Mouse (Mus musculus): ENCODE results near the gene Cdh18. TPM values are rescaled to one million over a fixed set of nuclear protein-coding genes. Genes with fewer than 3 reads are reported as not detected.
"Not testable (repeated sequence)": the region's sequence is repeated elsewhere in the genome, so short reads cannot be mapped to it uniquely, and the experiment has no call there.

Gene Cdh18
- polyA plus RNA-seq, 1 experiment from 2014 or later: 0.42 TPM

DNA sequence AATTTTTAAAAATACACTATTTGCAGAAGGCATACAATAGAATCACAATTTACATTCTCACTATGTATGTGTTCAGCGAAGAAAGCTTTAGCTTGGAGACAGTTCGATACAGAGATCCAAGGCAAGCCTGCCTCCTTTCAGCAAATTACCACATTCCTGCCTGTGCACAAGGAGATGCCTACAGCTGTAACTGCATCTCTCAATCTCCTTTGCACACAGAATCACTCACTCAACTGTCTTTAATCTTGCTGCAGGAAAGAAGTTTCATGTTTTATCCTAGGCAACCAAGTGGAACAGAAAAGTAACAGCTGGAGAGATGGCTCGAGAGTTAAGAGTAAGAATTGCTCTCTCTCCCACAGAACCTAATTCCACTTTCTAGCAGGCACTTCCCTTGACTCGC, 729.6 kb downstream of the Cdh18 start:
- no peak overlapping the region for H3K4me2 ChIP-seq (ENCODE audit: low read depth, low read length)
- DNase-seq (ENCODE audit: low spot score) (no peak), ATAC-seq (replicated peaks; ENCODE audit: insufficient number of reproducible peaks, low FRiP score, low TSS enrichment, low read depth) (no peak)
- no peaks in the 10 kb centered on the region for H3K27me3 ChIP-seq (ENCODE audit: control insufficient read depth, insufficient read depth, low read length)
- H3K9me3 ChIP-seq (replicated peaks; ENCODE audit: control insufficient read depth, low read length): no peaks in the 10 kb centered on the region
- no peak overlapping the region for H3K9ac ChIP-seq (replicated peaks; ENCODE audit: low read length)
- no peaks in the 10 kb centered on the region for H3K4me1 ChIP-seq (ENCODE audit: control insufficient read depth, insufficient read depth, low read length)
- no peak overlapping the region for H3K27ac ChIP-seq (replicated peaks; ENCODE audit: low read depth, low read length)
- H3K4me3 ChIP-seq (ENCODE audit: low read depth, low read length): no peak overlapping the region
- H3K36me3 ChIP-seq (replicated peaks; ENCODE audit: control insufficient read depth, insufficient read depth, low read depth, low read length): no peaks in the 10 kb centered on the region
- 71% methylated on average over 4 of the region's 4 CpGs for WGBS

DNA sequence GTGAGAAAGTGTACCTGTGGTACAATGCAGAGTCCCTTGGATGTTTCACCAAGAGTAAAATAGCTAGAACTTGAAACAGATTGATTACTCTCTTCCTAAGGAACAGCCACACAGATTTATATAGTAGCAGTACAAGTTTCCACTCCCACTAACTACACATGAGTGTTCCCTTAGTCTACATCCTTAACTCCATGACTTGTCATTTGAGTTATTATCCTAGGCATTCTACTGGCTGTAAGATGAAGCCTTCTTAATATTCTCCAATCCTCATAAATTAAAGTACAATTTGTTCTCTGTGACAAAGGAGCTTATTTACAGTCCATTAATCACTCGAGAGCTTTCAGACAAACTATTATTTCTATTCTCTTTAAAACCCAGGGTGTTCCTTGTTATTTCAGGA, 756.2 kb downstream of the Cdh18 start:
- Histone ChIP-seq H3K36me3 (replicated peaks; ENCODE audit: control insufficient read depth, insufficient read depth, low read depth, low read length) (no peaks in the 10 kb centered on the region), H3K4me1 (ENCODE audit: control insufficient read depth, insufficient read depth, low read length) (no peaks in the 10 kb centered on the region), H3K4me3 (ENCODE audit: low read depth, low read length) (no peak overlapping the region), H3K9ac (replicated peaks; ENCODE audit: low read length) (no peak overlapping the region), H3K4me2 (ENCODE audit: low read depth, low read length) (no peak overlapping the region), H3K27ac (replicated peaks; ENCODE audit: low read depth, low read length) (no peak overlapping the region), H3K27me3 (ENCODE audit: control insufficient read depth, insufficient read depth, low read length) (no peaks in the 10 kb centered on the region), H3K9me3 (replicated peaks; ENCODE audit: control insufficient read depth, low read length) (no peaks in the 10 kb centered on the region)
- 78% methylated on average over 1 of the region's 1 CpGs for WGBS
- no peak for ATAC-seq (replicated peaks; ENCODE audit: insufficient number of reproducible peaks, low FRiP score, low TSS enrichment, low read depth)
- no peak for DNase-seq (ENCODE audit: low spot score)

DNA sequence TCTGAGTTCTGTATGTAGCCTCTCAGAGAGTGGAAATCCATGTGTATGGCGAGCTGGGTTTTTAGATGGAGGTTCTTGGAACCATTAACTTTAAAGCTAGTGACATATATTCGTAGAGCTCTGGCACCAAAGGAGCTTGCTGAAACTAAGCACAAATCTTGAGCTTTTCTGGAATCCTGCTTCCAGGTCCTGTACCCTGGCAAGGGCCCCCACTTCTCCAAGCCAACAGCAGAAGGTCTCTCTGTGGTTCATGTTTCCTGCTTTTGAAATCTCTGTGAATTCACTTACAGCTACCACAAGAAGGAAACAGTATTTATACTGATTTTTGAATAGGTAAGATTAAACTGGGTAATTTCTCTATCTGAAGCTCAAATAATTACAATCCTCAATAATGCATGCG, 767.9 kb downstream of the Cdh18 start:
- H3K4me1 ChIP-seq (ENCODE audit: control insufficient read depth, insufficient read depth, low read length): no peaks in the 10 kb centered on the region
- no peak overlapping the region for H3K9ac ChIP-seq (replicated peaks; ENCODE audit: low read length)
- H3K27ac ChIP-seq (replicated peaks; ENCODE audit: low read depth, low read length): no peak overlapping the region
- DNase-seq (ENCODE audit: low spot score): no peak
- no peaks in the 10 kb centered on the region for H3K27me3 ChIP-seq (ENCODE audit: control insufficient read depth, insufficient read depth, low read length)
- H3K36me3 ChIP-seq (replicated peaks; ENCODE audit: control insufficient read depth, insufficient read depth, low read depth, low read length): no peaks in the 10 kb centered on the region
- no peak overlapping the region for H3K4me2 ChIP-seq (ENCODE audit: low read depth, low read length)
- H3K4me3 ChIP-seq (ENCODE audit: low read depth, low read length): no peak overlapping the region
- no peak for ATAC-seq (replicated peaks; ENCODE audit: insufficient number of reproducible peaks, low FRiP score, low TSS enrichment, low read depth)
- 90% methylated on average over 3 of the region's 3 CpGs for WGBS
- no peaks in the 10 kb centered on the region for H3K9me3 ChIP-seq (replicated peaks; ENCODE audit: control insufficient read depth, low read length)

DNA sequence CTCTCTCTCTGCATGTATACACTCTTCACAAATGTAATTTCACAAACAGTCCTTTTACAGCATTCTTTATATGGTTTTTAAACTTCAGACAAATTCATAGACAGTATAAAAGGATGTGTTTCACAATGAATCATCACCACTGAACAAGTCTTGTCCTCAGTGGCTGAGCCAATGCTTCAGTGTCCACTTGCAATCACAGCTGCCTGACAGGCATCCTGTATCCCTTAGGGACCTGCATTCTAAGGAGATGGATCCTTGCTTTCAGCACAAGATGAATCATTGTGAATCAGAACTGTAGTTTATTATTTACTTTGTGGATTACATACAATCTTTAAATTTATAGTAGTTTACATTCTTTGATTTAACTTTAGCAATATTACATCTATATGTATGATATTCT, 768.6 kb downstream of the Cdh18 start:
- Histone ChIP-seq H3K36me3 (replicated peaks; ENCODE audit: control insufficient read depth, insufficient read depth, low read depth, low read length) (no peaks in the 10 kb centered on the region), H3K27ac (replicated peaks; ENCODE audit: low read depth, low read length) (no peak overlapping the region), H3K4me1 (ENCODE audit: control insufficient read depth, insufficient read depth, low read length) (no peaks in the 10 kb centered on the region), H3K27me3 (ENCODE audit: control insufficient read depth, insufficient read depth, low read length) (no peaks in the 10 kb centered on the region), H3K9me3 (replicated peaks; ENCODE audit: control insufficient read depth, low read length) (no peaks in the 10 kb centered on the region), H3K4me2 (ENCODE audit: low read depth, low read length) (no peak overlapping the region), H3K4me3 (ENCODE audit: low read depth, low read length) (no peak overlapping the region), H3K9ac (replicated peaks; ENCODE audit: low read length) (no peak overlapping the region)
- DNase-seq (ENCODE audit: low spot score) (no peak), ATAC-seq (replicated peaks; ENCODE audit: insufficient number of reproducible peaks, low FRiP score, low TSS enrichment, low read depth) (no peak)

DNA sequence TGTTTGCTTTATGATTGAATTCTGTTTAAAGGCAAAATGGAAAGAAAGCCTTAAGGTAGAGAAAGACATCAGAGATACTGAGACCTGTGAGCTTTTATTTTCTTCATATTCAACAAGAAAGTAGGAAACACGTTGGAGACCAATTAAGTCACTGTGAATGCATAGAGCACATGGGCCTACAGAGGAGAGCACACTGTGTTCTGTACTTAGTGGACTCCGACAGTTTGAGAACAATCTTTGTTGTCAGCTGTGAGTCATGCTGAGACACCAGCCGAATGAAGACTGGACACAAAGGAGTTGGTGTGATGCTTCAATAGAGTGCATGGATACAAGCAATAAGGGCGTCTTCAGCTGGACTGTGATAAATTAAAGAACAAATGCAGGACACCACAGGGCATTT, 791.5 kb downstream of the Cdh18 start:
- H3K4me1 ChIP-seq (ENCODE audit: control insufficient read depth, insufficient read depth, low read length); H3K27me3 ChIP-seq (ENCODE audit: control insufficient read depth, insufficient read depth, low read length); ATAC-seq (replicated peaks; ENCODE audit: insufficient number of reproducible peaks, low FRiP score, low TSS enrichment, low read depth): not testable (repeated sequence)

DNA sequence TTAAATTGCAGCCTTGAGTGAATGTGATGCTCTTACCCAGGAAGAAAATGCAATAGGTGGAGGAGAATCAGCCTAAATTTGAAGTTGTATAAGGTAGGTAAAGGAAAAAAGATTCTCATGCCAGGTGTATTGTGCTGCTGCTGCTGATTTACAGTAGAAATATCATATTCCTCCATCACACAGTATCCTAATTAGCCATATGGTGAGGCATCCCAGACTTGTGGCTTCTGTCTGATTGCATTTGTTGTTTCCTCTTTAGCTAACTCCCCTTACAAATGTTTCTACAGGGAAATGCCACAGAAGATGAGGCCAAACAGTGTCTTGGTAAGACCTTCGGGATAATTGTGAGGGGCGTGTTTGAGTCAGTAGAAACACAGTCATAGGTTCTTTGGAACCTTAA, 802.3 kb downstream of the Cdh18 start:
- WGBS: 83% methylated on average over 2 of the region's 2 CpGs
- Histone ChIP-seq H3K9me3 (replicated peaks; ENCODE audit: control insufficient read depth, low read length) (no peaks in the 10 kb centered on the region), H3K4me1 (ENCODE audit: control insufficient read depth, insufficient read depth, low read length) (no peaks in the 10 kb centered on the region), H3K36me3 (replicated peaks; ENCODE audit: control insufficient read depth, insufficient read depth, low read depth, low read length) (no peaks in the 10 kb centered on the region), H3K27me3 (ENCODE audit: control insufficient read depth, insufficient read depth, low read length) (no peaks in the 10 kb centered on the region), H3K9ac (replicated peaks; ENCODE audit: low read length) (no peak overlapping the region), H3K4me3 (ENCODE audit: low read depth, low read length) (no peak overlapping the region), H3K4me2 (ENCODE audit: low read depth, low read length) (no peak overlapping the region), H3K27ac (replicated peaks; ENCODE audit: low read depth, low read length) (no peak overlapping the region)
- DNase-seq (ENCODE audit: low spot score) (no peak), ATAC-seq (replicated peaks; ENCODE audit: insufficient number of reproducible peaks, low FRiP score, low TSS enrichment, low read depth) (no peak)

More for the DNA sequence above, 791.5 kb downstream of the Cdh18 start:
- not testable (repeated sequence) for H3K9me3 ChIP-seq (replicated peaks; ENCODE audit: control insufficient read depth, low read length); H3K4me3 ChIP-seq (ENCODE audit: low read depth, low read length); DNase-seq (ENCODE audit: low spot score); H3K9ac ChIP-seq (replicated peaks; ENCODE audit: low read length); H3K4me2 ChIP-seq (ENCODE audit: low read depth, low read length); H3K36me3 ChIP-seq (replicated peaks; ENCODE audit: control insufficient read depth, insufficient read depth, low read depth, low read length); H3K27ac ChIP-seq (replicated peaks; ENCODE audit: low read depth, low read length)
- WGBS: no CpG with 5 or more reads among the region's 4 CpGs

DNA sequence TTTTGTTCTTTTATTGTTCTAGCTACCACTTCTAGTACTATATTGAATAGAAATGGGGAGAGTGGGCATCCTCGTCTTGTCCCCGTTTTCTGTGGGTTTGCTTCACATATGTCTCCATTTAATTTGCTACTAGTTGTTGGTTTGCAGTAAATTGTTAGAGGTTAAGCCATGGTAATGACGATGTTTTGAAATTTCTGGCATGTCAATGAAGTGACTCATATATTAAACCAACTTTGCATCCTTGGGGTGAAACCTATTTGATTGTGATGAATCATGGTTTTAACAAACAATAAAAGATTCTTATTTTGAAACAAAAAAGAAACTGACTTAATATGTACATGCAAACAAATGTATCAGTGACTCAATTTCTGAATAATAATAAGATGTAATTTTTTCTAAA, 817.5 kb downstream of the Cdh18 start:
- WGBS: 86% methylated on average over 3 of the region's 3 CpGs
- Histone ChIP-seq H3K27ac (replicated peaks; ENCODE audit: low read depth, low read length) (no peak overlapping the region), H3K27me3 (ENCODE audit: control insufficient read depth, insufficient read depth, low read length) (no peaks in the 10 kb centered on the region), H3K4me1 (ENCODE audit: control insufficient read depth, insufficient read depth, low read length) (no peaks in the 10 kb centered on the region), H3K36me3 (replicated peaks; ENCODE audit: control insufficient read depth, insufficient read depth, low read depth, low read length) (no peaks in the 10 kb centered on the region), H3K9ac (replicated peaks; ENCODE audit: low read length) (no peak overlapping the region), H3K4me2 (ENCODE audit: low read depth, low read length) (no peak overlapping the region), H3K9me3 (replicated peaks; ENCODE audit: control insufficient read depth, low read length) (no peaks in the 10 kb centered on the region), H3K4me3 (ENCODE audit: low read depth, low read length) (no peak overlapping the region)
- no peak for DNase-seq (ENCODE audit: low spot score)
- ATAC-seq (replicated peaks; ENCODE audit: insufficient number of reproducible peaks, low FRiP score, low TSS enrichment, low read depth): no peak

DNA sequence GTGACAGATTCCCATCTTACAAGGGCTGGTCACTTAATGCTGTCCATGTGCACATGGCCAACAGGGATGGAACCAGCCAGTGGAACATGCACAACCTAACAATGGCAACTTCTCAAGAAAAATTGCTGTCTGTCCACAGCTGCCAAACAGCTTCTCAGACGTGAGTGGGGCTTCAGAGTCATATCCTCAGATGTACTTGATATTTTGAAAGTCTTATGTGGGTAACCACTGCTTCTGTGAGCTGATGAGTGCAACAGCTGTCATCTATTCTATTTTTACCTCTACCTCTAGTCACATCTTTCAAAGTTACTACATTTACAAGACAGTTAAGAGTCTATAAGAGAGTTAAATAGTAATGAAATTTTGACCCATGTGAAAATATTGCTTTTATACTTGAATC, 818.9 kb downstream of the Cdh18 start:
- H3K9me3 ChIP-seq (replicated peaks; ENCODE audit: control insufficient read depth, low read length): no peaks in the 10 kb centered on the region
- H3K27me3 ChIP-seq (ENCODE audit: control insufficient read depth, insufficient read depth, low read length): no peaks in the 10 kb centered on the region
- no peak overlapping the region for H3K9ac ChIP-seq (replicated peaks; ENCODE audit: low read length)
- no peak overlapping the region for H3K27ac ChIP-seq (replicated peaks; ENCODE audit: low read depth, low read length)
- DNase-seq (ENCODE audit: low spot score): no peak
- 63% methylated on average over 1 of the region's 1 CpGs for WGBS
- ATAC-seq (replicated peaks; ENCODE audit: insufficient number of reproducible peaks, low FRiP score, low TSS enrichment, low read depth): no peak
- H3K4me2 ChIP-seq (ENCODE audit: low read depth, low read length): no peak overlapping the region
- no peak overlapping the region for H3K4me3 ChIP-seq (ENCODE audit: low read depth, low read length)
- H3K4me1 ChIP-seq (ENCODE audit: control insufficient read depth, insufficient read depth, low read length): no peaks in the 10 kb centered on the region
- H3K36me3 ChIP-seq (replicated peaks; ENCODE audit: control insufficient read depth, insufficient read depth, low read depth, low read length): no peaks in the 10 kb centered on the region
